Mouse (Mus musculus) forebrain, embryonic 15.5 days (tissue): ENCODE measurements around the gene Cd164. TPM values are rescaled to one million over a fixed set of nuclear protein-coding genes. Genes with fewer than 3 reads are reported as not detected.
"Not testable (repeated sequence)": the region's sequence is repeated elsewhere in the genome, so short reads cannot be mapped to it uniquely, and the experiment has no call there.

ENCODE experiments used
- ATAC-seq: fragments of 200-750 bp; cut with Nextera tagmentation; replicated peaks from 2 replicates; pipeline ENCODE4 v1.8.0; 2017; ENCODE audit warnings: mild to moderate bottlenecking, moderate TSS enrichment, moderate library complexity
- H3K27ac ChIP-seq: fragments of 300-500 bp; sonication (generic); replicated peaks from 2 replicates; pipeline ENCODE4 v1.5.1; 2015; ENCODE audit warnings: mild to moderate bottlenecking, inconsistent platforms
- H3K27me3 ChIP-seq: fragments of 300-500 bp; sonication (generic); 2 replicates; pipeline ENCODE4 v1.6.1; 2015; ENCODE audit warnings: inconsistent platforms
- H3K36me3 ChIP-seq: fragments of 300-500 bp; sonication (generic); 2 replicates; pipeline ENCODE4 v1.6.1; 2015; ENCODE audit warnings: mild to moderate bottlenecking, inconsistent platforms
- H3K4me1 ChIP-seq: fragments of 300-500 bp; sonication (generic); 2 replicates; pipeline ENCODE4 v1.6.1; 2015; ENCODE audit warnings: inconsistent platforms
- H3K4me2 ChIP-seq: fragments of 300-500 bp; sonication (generic); replicated peaks from 2 replicates; pipeline ENCODE4 v1.6.1; 2015; ENCODE audit warnings: mild to moderate bottlenecking, inconsistent platforms
- H3K4me3 ChIP-seq: fragments of 300-500 bp; sonication (generic); 2 replicates; pipeline ENCODE4 v1.5.1; 2015; ENCODE audit warnings: mild to moderate bottlenecking, inconsistent platforms
- H3K9ac ChIP-seq: fragments of 300-500 bp; sonication (generic); replicated peaks from 2 replicates; pipeline ENCODE4 v1.6.1; 2015; ENCODE audit warnings: mild to moderate bottlenecking, inconsistent platforms
- H3K9me3 ChIP-seq: fragments of 300-500 bp; sonication (generic); 2 replicates; pipeline ENCODE4 v1.6.1; 2016; ENCODE audit warnings: inconsistent platforms
- WGBS: fragments of 180-500 bp; shearing (Covaris S2); methylation state at CpG from one replicate; pipeline ENCODE4 v1.1.7; 2015; ENCODE audit warnings: mixed read lengths; 5-methylcytosine and 5-hydroxymethylcytosine counted together
- polyA plus RNA-seq: library from polyadenylated mRNA; unstranded; fragments of >200 nt; fragmentation: Nextera tagmentation; extraction: Ambion mirVana; gene quantifications from 2 replicates; pipeline ENCODE4 v1.2.1, GENCODE M21; 2015

The Cd164 gene
- polyA plus RNA-seq, 1 experiment from 2014 or later: 69.0 TPM

GRCm38 (mm10) chr10:41505446-41505845 lies 13.8 kb upstream of the Cd164 start:
- H3K9ac ChIP-seq, H3K4me1 ChIP-seq, H3K9me3 ChIP-seq, H3K4me3 ChIP-seq, H3K36me3 ChIP-seq, H3K27ac ChIP-seq, H3K4me2 ChIP-seq, H3K27me3 ChIP-seq: not testable (repeated sequence)
- ATAC-seq: peak; percentile 84
- 0% methylated on average over 3 of the region's 3 CpGs for WGBS

- WGBS: 42% methylated on average over 2 of the region's 2 CpGs
- no peak overlapping the region for H3K4me3 ChIP-seq
- ATAC-seq: no peak
- H3K4me1 ChIP-seq: peaks cover 5% of the 10 kb centered on the region; the same call in 1 of the 2 replicates
- H3K36me3 ChIP-seq: no peaks in the 10 kb centered on the region
- H3K27ac ChIP-seq: no peak overlapping the region
- H3K9ac ChIP-seq: no peak overlapping the region
- no peaks in the 10 kb centered on the region for H3K27me3 ChIP-seq
- H3K9me3 ChIP-seq: no peaks in the 10 kb centered on the region
- H3K4me2 ChIP-seq: no peak overlapping the region
Observed at GRCm38 (mm10) chr10:41509160-41509559, 10.1 kb upstream of the Cd164 start.

- no peak overlapping the region for H3K4me3 ChIP-seq
- no peaks in the 10 kb centered on the region for H3K36me3 ChIP-seq
- H3K27ac ChIP-seq: no peak overlapping the region
- H3K27me3 ChIP-seq: no peaks in the 10 kb centered on the region
- no peak for ATAC-seq
- no peak overlapping the region for H3K4me2 ChIP-seq
- no peaks in the 10 kb centered on the region for H3K4me1 ChIP-seq
- H3K9me3 ChIP-seq: no peaks in the 10 kb centered on the region
- H3K9ac ChIP-seq: no peak overlapping the region
- WGBS: 81% methylated on average over 4 of the region's 4 CpGs
Observed at GRCm38 (mm10) chr10:41514301-41514700, 4.9 kb upstream of the Cd164 start.

- Histone ChIP-seq H3K36me3 (no peaks in the 10 kb centered on the region), H3K9ac (no peak overlapping the region), H3K4me3 (no peak overlapping the region), H3K9me3 (no peaks in the 10 kb centered on the region), H3K4me1 (no peaks in the 10 kb centered on the region), H3K27me3 (no peaks in the 10 kb centered on the region), H3K4me2 (no peak overlapping the region), H3K27ac (no peak overlapping the region)
- no peak for ATAC-seq
Observed at GRCm38 (mm10) chr10:41514921-41515320, 4.3 kb upstream of the Cd164 start.

GRCm38 (mm10) chr10:41518508-41518980 lies 670 bp upstream of the Cd164 start:
- H3K4me1 ChIP-seq: peaks cover 33% of the 10 kb centered on the region
- H3K9ac ChIP-seq: peak overlapping the region; percentile 76
- no peaks in the 10 kb centered on the region for H3K9me3 ChIP-seq
- peak; percentile 70 for ATAC-seq
- peak overlapping the region; percentile 97 for H3K4me3 ChIP-seq
- under 1% methylated on average over 23 of the region's 23 CpGs for WGBS
- peak overlapping the region; percentile 56 for H3K4me2 ChIP-seq
- H3K36me3 ChIP-seq: no peaks in the 10 kb centered on the region
- no peaks in the 10 kb centered on the region for H3K27me3 ChIP-seq
- H3K27ac ChIP-seq: peak overlapping the region; percentile 97

- peak; percentile 8; the same call in 1 of the 2 replicates for ATAC-seq
Observed at GRCm38 (mm10) chr10:41519640-41520409, 611 bp downstream of the Cd164 start.

GRCm38 (mm10) chr10:41520410-41520673 lies 1.1 kb downstream of the Cd164 start:
- H3K4me2 ChIP-seq: peak overlapping the region; percentile 56
- H3K27me3 ChIP-seq: no peaks in the 10 kb centered on the region
- 0 out of 2 replicates have a peak overlapping the region, but pooled peaks have one; percentile 97 for H3K27ac ChIP-seq
- WGBS: 4% methylated on average over 5 of the region's 5 CpGs
- peak overlapping the region; percentile 97 for H3K4me3 ChIP-seq
- ATAC-seq: no peak
- no peaks in the 10 kb centered on the region for H3K9me3 ChIP-seq
- H3K9ac ChIP-seq: peak overlapping the region; percentile 76
- peaks cover 34% of the 10 kb centered on the region for H3K4me1 ChIP-seq
- H3K36me3 ChIP-seq: peaks cover 3% of the 10 kb centered on the region; the same call in 1 of the 2 replicates

More at GRCm38 (mm10) chr10:41519640-41520409, 611 bp downstream of the Cd164 start:
- peak overlapping the region; percentile 76 for H3K9ac ChIP-seq
- H3K4me1 ChIP-seq: peaks cover 34% of the 10 kb centered on the region
- peak overlapping the region; percentile 97 for H3K27ac ChIP-seq
- WGBS: under 1% methylated on average over 65 of the region's 65 CpGs
- H3K4me2 ChIP-seq: peak overlapping the region; percentile 56
- H3K9me3 ChIP-seq: no peaks in the 10 kb centered on the region
- H3K4me3 ChIP-seq: peak overlapping the region; percentile 97
- no peaks in the 10 kb centered on the region for H3K27me3 ChIP-seq
- H3K36me3 ChIP-seq: no peaks in the 10 kb centered on the region

- WGBS: 83% methylated on average over 3 of the region's 3 CpGs
- H3K4me1 ChIP-seq: peaks cover 34% of the 10 kb centered on the region
- peaks cover 7% of the 10 kb centered on the region; the same call in 1 of the 2 replicates for H3K36me3 ChIP-seq
- no peak overlapping the region for H3K4me2 ChIP-seq
- H3K4me3 ChIP-seq: no peak overlapping the region
- no peak overlapping the region for H3K9ac ChIP-seq
- no peak overlapping the region for H3K27ac ChIP-seq
- H3K9me3 ChIP-seq: no peaks in the 10 kb centered on the region
- no peaks in the 10 kb centered on the region for H3K27me3 ChIP-seq
- ATAC-seq: no peak
Observed at GRCm38 (mm10) chr10:41523386-41523785, 4.2 kb downstream of the Cd164 start.

GRCm38 (mm10) chr10:41525696-41526095 lies 6.5 kb downstream of the Cd164 start:
- ATAC-seq: no peak
- Histone ChIP-seq H3K36me3 (peaks cover 27% of the 10 kb centered on the region), H3K9me3 (no peaks in the 10 kb centered on the region), H3K27me3 (no peaks in the 10 kb centered on the region), H3K4me2 (no peak overlapping the region), H3K27ac (no peak overlapping the region), H3K4me3 (no peak overlapping the region), H3K4me1 (peaks cover 29% of the 10 kb centered on the region), H3K9ac (no peak overlapping the region)
- WGBS: 47% methylated on average over 1 of the region's 1 CpGs

GRCm38 (mm10) chr10:41529972-41530371 lies 10.8 kb downstream of the Cd164 start:
- Histone ChIP-seq H3K27me3 (no peaks in the 10 kb centered on the region), H3K9ac (no peak overlapping the region), H3K9me3 (no peaks in the 10 kb centered on the region), H3K4me3 (no peak overlapping the region), H3K4me2 (no peak overlapping the region), H3K27ac (no peak overlapping the region), H3K4me1 (no peaks in the 10 kb centered on the region), H3K36me3 (peaks cover 58% of the 10 kb centered on the region)
- ATAC-seq: no peak
- 89% methylated on average over 5 of the region's 5 CpGs for WGBS

GRCm38 (mm10) chr10:41535991-41536390 lies 16.8 kb downstream of the Cd164 start:
- Histone ChIP-seq H3K9ac (no peak overlapping the region), H3K27me3 (no peaks in the 10 kb centered on the region), H3K4me2 (no peak overlapping the region), H3K36me3 (peaks cover 40% of the 10 kb centered on the region), H3K27ac (no peak overlapping the region), H3K4me3 (no peak overlapping the region), H3K9me3 (no peaks in the 10 kb centered on the region), H3K4me1 (no peaks in the 10 kb centered on the region)
- 93% methylated on average over 2 of the region's 2 CpGs for WGBS
- no peak for ATAC-seq

- Histone ChIP-seq H3K4me2 (no peak overlapping the region), H3K27me3 (no peaks in the 10 kb centered on the region), H3K4me1 (no peaks in the 10 kb centered on the region), H3K9ac (no peak overlapping the region), H3K27ac (no peak overlapping the region), H3K4me3 (no peak overlapping the region), H3K36me3 (peaks cover 36% of the 10 kb centered on the region; the same call in 1 of the 2 replicates), H3K9me3 (no peaks in the 10 kb centered on the region)
- ATAC-seq: no peak
- WGBS: 95% methylated on average over 1 of the region's 1 CpGs
Observed at GRCm38 (mm10) chr10:41536714-41537113, 17.5 kb downstream of the Cd164 start.
